Mouse (Mus musculus): Measurements from ENCODE around the gene Atxn2. TPM values are rescaled to one million over a fixed set of nuclear protein-coding genes. Genes with fewer than 3 reads are reported as not detected.
A peak's percentile ranks its signal among the peaks of the same experiment; 100 is the strongest.

Gene Atxn2
- polyA plus RNA-seq, 1 experiment from 2014 or later: 23.0 TPM

DNA sequence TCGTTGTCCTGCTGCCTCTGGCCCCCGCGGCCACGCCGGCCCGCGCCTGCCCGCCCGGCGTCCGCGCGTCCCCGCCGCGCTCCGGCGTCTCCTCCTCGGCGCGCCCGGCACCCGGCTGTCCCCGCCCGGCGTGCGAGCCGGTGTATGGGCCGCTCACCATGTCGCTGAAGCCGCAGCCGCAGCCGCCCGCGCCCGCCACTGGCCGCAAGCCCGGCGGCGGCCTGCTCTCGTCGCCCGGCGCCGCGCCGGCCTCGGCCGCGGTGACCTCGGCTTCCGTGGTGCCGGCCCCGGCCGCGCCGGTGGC is 743 bp downstream of the Atxn2 start:
- peak overlapping the region; percentile 99 for H3K4me2 ChIP-seq
- no peaks in the 10 kb centered on the region for H3K27me3 ChIP-seq
- peak; percentile 69 for ATAC-seq (ENCODE audit: insufficient read depth)
- under 1% methylated on average over 56 of the region's 57 CpGs for WGBS (ENCODE audit: insufficient replicate concordance)
- peak overlapping the region; percentile 93 for H3K27ac ChIP-seq (replicated peaks)
- H3K4me3 ChIP-seq (replicated peaks): peak overlapping the region; percentile 97
- no peaks in the 10 kb centered on the region for H3K9me3 ChIP-seq (replicated peaks)
- no peaks in the 10 kb centered on the region for H3K36me3 ChIP-seq (replicated peaks)
- peak overlapping the region; percentile 98 for H3K9ac ChIP-seq
- H3K4me1 ChIP-seq (replicated peaks): peaks cover 57% of the 10 kb centered on the region

DNA sequence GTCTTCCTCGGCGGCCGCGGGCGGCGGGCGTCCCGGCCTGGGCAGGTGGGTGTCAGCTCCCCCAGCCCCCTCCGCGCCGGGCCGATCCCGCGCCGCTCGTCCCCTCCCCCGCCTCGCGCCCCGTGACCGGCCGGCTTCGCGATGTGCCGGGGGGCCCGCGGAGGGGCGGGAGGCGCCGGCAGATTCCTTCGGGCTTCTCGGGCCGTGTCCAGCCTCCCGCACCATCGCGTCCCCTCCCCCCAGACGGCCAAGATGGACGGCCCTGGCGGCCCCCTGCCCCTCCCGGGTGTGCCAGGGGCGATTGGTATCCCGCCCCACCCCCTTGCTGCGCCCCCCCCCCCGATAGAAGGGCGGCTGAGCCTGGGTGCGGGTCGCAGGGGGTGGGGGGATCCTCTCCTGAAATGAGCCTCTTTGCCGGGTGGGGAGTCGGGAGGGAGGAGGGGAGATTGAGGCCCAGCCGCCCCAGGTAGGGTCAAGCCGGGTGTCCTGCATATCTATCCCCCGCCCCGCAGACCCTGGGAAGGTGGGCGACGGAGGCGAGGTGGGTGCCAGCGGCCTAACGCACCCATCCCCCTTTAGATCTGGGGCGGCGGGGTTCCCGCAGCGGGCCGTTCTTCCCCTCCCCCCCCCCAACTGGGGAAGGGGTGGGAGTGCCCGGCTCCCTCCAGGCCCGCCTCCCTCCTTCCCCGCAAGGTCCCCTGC is 1.2 kb downstream of the Atxn2 start:
- ATAC-seq (ENCODE audit: insufficient read depth): peak; percentile 26; the same call in 1 of the 2 replicates
- Histone ChIP-seq H3K9ac (peak overlapping the region; percentile 98), H3K27ac (replicated peaks) (peak overlapping the region; percentile 93), H3K4me1 (replicated peaks) (peaks cover 61% of the 10 kb centered on the region), H3K4me3 (replicated peaks) (peak overlapping the region; percentile 97), H3K9me3 (replicated peaks) (no peaks in the 10 kb centered on the region), H3K27me3 (no peaks in the 10 kb centered on the region), H3K4me2 (peak overlapping the region; percentile 99), H3K36me3 (replicated peaks) (no peaks in the 10 kb centered on the region)
- under 1% methylated on average over 50 of the region's 66 CpGs for WGBS (ENCODE audit: insufficient replicate concordance)

DNA sequence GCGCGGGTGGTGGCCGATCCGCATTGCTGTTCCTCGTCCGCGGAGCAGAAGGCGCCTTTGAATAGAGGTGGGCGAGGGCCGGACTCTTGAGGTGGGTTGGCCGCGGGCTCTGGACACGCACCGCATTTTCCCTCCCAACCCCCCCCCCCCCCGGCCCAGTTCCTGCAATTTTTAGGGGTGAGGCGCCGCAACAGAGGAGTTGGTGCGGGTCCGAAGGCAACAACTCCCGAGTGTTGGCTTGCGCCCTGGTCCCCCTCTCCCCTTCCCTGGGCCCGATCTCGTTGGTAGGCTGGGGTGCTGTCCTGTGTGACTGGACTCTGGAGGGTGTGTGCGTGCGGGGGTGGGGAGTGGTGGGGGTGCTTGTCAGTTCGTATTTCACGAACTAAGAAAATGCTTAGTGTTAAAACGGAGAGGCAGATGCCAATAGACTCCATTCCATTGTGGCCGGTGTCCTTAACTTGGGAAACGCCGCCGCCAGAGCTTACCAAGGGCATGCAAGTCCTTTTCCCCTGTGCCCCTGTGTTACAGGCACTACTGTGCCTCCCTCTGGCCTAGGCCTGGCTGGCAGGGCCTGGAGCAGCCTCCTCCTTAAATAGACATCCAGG is 1.9 kb downstream of the Atxn2 start:
- H3K4me1 ChIP-seq (replicated peaks): peaks cover 61% of the 10 kb centered on the region
- WGBS (ENCODE audit: insufficient replicate concordance): 2% methylated on average over 30 of the region's 32 CpGs
- H3K27me3 ChIP-seq: no peaks in the 10 kb centered on the region
- H3K4me2 ChIP-seq: peak overlapping the region; percentile 99
- no peak for ATAC-seq (ENCODE audit: insufficient read depth)
- H3K9me3 ChIP-seq (replicated peaks): no peaks in the 10 kb centered on the region
- no peaks in the 10 kb centered on the region for H3K36me3 ChIP-seq (replicated peaks)
- peak overlapping the region; percentile 93 for H3K27ac ChIP-seq (replicated peaks)
- H3K9ac ChIP-seq: peak overlapping the region; percentile 98
- peak overlapping the region; percentile 97 for H3K4me3 ChIP-seq (replicated peaks)

DNA sequence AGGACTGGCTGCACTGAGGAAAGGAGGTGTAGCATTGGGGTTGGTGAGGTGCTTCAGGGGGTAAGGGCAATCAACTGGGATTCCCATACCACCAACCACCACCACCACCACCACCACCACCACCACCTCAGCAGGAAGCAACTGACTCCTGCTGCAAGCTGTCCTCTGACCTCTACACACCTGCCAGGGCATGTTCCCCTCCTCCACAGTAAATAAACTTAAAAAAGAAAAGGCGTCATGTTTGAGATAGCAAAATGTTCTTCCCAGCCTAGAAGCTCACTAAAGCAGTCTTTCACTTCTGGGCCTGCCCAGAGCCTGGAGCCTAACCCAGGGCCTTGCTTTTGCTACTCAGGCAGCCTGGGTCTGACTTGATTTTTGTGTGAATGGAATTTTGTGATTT is 3.2 kb downstream of the Atxn2 start:
- no peak for ATAC-seq (ENCODE audit: insufficient read depth)
- Histone ChIP-seq H3K4me3 (replicated peaks) (0 out of 2 replicates have a peak overlapping the region, but pooled peaks have one; percentile 97), H3K4me2 (peak overlapping the region; percentile 99), H3K27me3 (no peaks in the 10 kb centered on the region), H3K9me3 (replicated peaks) (no peaks in the 10 kb centered on the region), H3K4me1 (replicated peaks) (peaks cover 70% of the 10 kb centered on the region), H3K36me3 (replicated peaks) (no peaks in the 10 kb centered on the region), H3K27ac (replicated peaks) (peak overlapping the region; percentile 93), H3K9ac (no peak overlapping the region)
- WGBS (ENCODE audit: insufficient replicate concordance): 83% methylated on average over 1 of the region's 1 CpGs

DNA sequence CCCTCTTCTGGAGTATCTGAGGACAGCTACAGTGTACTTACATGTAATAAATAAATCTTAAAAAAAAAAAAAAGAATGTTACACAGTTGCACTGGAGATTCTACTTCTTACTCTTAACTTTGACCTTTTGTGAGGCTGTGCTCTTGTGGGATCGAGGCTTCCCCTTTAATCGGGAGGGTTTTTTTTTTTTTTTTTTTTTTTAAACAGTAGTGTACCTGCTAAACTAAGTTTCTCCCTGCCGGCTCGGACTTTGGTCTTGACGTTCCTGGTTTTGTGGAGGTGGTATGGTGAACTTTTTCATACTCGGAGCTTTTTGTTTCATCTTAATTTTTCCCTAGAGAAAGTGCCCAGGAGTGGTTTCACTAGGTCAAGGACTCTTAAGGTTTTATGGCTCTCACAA is 3.8 kb downstream of the Atxn2 start:
- H3K27ac ChIP-seq (replicated peaks): no peak overlapping the region; the same call in 1 of the 2 replicates
- ATAC-seq (ENCODE audit: insufficient read depth): no peak
- no peaks in the 10 kb centered on the region for H3K9me3 ChIP-seq (replicated peaks)
- H3K4me1 ChIP-seq (replicated peaks): peaks cover 74% of the 10 kb centered on the region
- no peaks in the 10 kb centered on the region for H3K36me3 ChIP-seq (replicated peaks)
- H3K4me3 ChIP-seq (replicated peaks): no peak overlapping the region
- 59% methylated on average over 6 of the region's 6 CpGs for WGBS (ENCODE audit: insufficient replicate concordance)
- H3K9ac ChIP-seq: no peak overlapping the region
- no peaks in the 10 kb centered on the region for H3K27me3 ChIP-seq
- H3K4me2 ChIP-seq: peak overlapping the region; percentile 21

DNA sequence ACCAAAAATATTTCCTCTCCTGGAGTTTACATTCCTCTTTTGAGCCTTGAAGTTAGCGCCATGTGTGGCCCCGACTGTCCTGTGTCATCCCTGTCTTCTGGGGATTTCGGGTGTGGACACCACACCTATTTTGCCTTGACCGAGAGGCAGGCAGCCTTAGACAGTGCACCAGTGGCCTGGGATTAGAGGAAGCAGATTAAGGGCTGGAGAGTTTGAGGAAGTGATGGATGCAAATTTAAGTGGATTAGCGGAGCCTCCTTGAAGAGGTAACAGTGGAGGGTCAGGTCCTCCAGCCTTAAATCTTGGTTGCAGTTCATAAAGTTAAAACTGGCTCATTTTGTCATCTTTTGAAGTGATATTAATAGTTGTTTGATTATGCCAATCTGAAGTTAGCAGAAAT is 7.3 kb downstream of the Atxn2 start:
- H3K4me1 ChIP-seq (replicated peaks): peaks cover 72% of the 10 kb centered on the region

GRCm38 (mm10) chr5:121720888-121721585 is 9.9 kb downstream of the Atxn2 start:
- no peak overlapping the region for H3K4me2 ChIP-seq
- H3K27ac ChIP-seq (replicated peaks): no peak overlapping the region; the same call in 1 of the 2 replicates
- ATAC-seq (ENCODE audit: insufficient read depth): no peak
- no peak overlapping the region for H3K4me3 ChIP-seq (replicated peaks)
- 80% methylated on average over 5 of the region's 5 CpGs for WGBS (ENCODE audit: insufficient replicate concordance)
- H3K9me3 ChIP-seq (replicated peaks): no peaks in the 10 kb centered on the region
- H3K9ac ChIP-seq: no peak overlapping the region
- H3K36me3 ChIP-seq (replicated peaks): no peaks in the 10 kb centered on the region
- H3K27me3 ChIP-seq: no peaks in the 10 kb centered on the region
- H3K4me1 ChIP-seq (replicated peaks): peaks cover 53% of the 10 kb centered on the region

More for the DNA sequence above, 7.3 kb downstream of the Atxn2 start:
- ATAC-seq (ENCODE audit: insufficient read depth): no peak
- H3K4me3 ChIP-seq (replicated peaks): no peak overlapping the region
- no peak overlapping the region for H3K27ac ChIP-seq (replicated peaks)
- H3K27me3 ChIP-seq: no peaks in the 10 kb centered on the region
- no peak overlapping the region for H3K4me2 ChIP-seq
- H3K36me3 ChIP-seq (replicated peaks): no peaks in the 10 kb centered on the region
- WGBS (ENCODE audit: insufficient replicate concordance): 69% methylated on average over 5 of the region's 5 CpGs
- no peaks in the 10 kb centered on the region for H3K9me3 ChIP-seq (replicated peaks)
- H3K9ac ChIP-seq: peak overlapping the region; percentile 10; the same call in 1 of the 2 replicates

GRCm38 (mm10) chr5:121721841-121722240 is 10.7 kb downstream of the Atxn2 start:
- ATAC-seq (ENCODE audit: insufficient read depth): no peak
- WGBS (ENCODE audit: insufficient replicate concordance): 56% methylated on average over 3 of the region's 3 CpGs
- Histone ChIP-seq H3K4me2 (no peak overlapping the region), H3K27ac (replicated peaks) (peak overlapping the region; percentile 29; the same call in 1 of the 2 replicates), H3K36me3 (replicated peaks) (no peaks in the 10 kb centered on the region), H3K9ac (no peak overlapping the region), H3K4me3 (replicated peaks) (no peak overlapping the region), H3K9me3 (replicated peaks) (no peaks in the 10 kb centered on the region), H3K4me1 (replicated peaks) (peaks cover 45% of the 10 kb centered on the region), H3K27me3 (no peaks in the 10 kb centered on the region)

- Histone ChIP-seq H3K4me3 (replicated peaks) (no peak overlapping the region), H3K9ac (no peak overlapping the region), H3K27ac (replicated peaks) (no peak overlapping the region), H3K9me3 (replicated peaks) (no peaks in the 10 kb centered on the region), H3K4me2 (no peak overlapping the region), H3K27me3 (no peaks in the 10 kb centered on the region), H3K4me1 (replicated peaks) (peaks cover 37% of the 10 kb centered on the region), H3K36me3 (replicated peaks) (no peaks in the 10 kb centered on the region)
- no peak for ATAC-seq (ENCODE audit: insufficient read depth)
- 74% methylated on average over 1 of the region's 1 CpGs for WGBS (ENCODE audit: insufficient replicate concordance)
These were observed 13.5 kb downstream of the Atxn2 start for GRCm38 (mm10) chr5:121724678-121725077.

- Histone ChIP-seq H3K4me1 (replicated peaks) (peaks cover 17% of the 10 kb centered on the region), H3K9ac (no peak overlapping the region), H3K27ac (replicated peaks) (peak overlapping the region; percentile 31; the same call in 1 of the 2 replicates), H3K36me3 (replicated peaks) (peaks cover 13% of the 10 kb centered on the region; the same call in 1 of the 2 replicates), H3K4me3 (replicated peaks) (no peak overlapping the region), H3K9me3 (replicated peaks) (no peaks in the 10 kb centered on the region), H3K27me3 (no peaks in the 10 kb centered on the region), H3K4me2 (no peak overlapping the region)
- 82% methylated on average over 2 of the region's 2 CpGs for WGBS (ENCODE audit: insufficient replicate concordance)
- no peak for ATAC-seq (ENCODE audit: insufficient read depth)
These were observed 18.9 kb downstream of the Atxn2 start for GRCm38 (mm10) chr5:121730057-121730456.

GRCm38 (mm10) chr5:121736641-121737040 is 25.5 kb downstream of the Atxn2 start:
- no peak for ATAC-seq (ENCODE audit: insufficient read depth)
- Histone ChIP-seq H3K27me3 (no peaks in the 10 kb centered on the region), H3K4me2 (no peak overlapping the region), H3K9ac (no peak overlapping the region), H3K27ac (replicated peaks) (no peak overlapping the region), H3K9me3 (replicated peaks) (no peaks in the 10 kb centered on the region), H3K36me3 (replicated peaks) (peaks cover 13% of the 10 kb centered on the region; the same call in 1 of the 2 replicates), H3K4me3 (replicated peaks) (no peak overlapping the region), H3K4me1 (replicated peaks) (peaks cover 30% of the 10 kb centered on the region)
- 70% methylated on average over 3 of the region's 3 CpGs for WGBS (ENCODE audit: insufficient replicate concordance)

Data from liver, embryonic 15.5 days (tissue).